Mouse (Mus musculus) liver, postnatal 0 days (tissue): Measurements from ENCODE around the gene Lrrc75b. TPM values are rescaled to one million over a fixed set of nuclear protein-coding genes. Genes with fewer than 3 reads are reported as not detected.

Source experiments
- ATAC-seq: fragments of 200-750 bp; cut with Nextera tagmentation; 2 replicates; pipeline ENCODE4 v1.8.0; 2017; ENCODE audit warnings: mild to moderate bottlenecking, moderate library complexity
- DNase-seq: peaks from one replicate; pipeline ENCODE4 v3.0.0-alpha.2; 2016
- H3K27ac ChIP-seq: fragments of 300-500 bp; sonication (generic); 2 replicates; pipeline ENCODE4 v1.5.1; 2014; ENCODE audit warnings: antibody characterized with exemption, moderate library complexity, mild to moderate bottlenecking, low read depth
- H3K27me3 ChIP-seq: fragments of 300-500 bp; sonication (generic); 2 replicates; pipeline ENCODE4 v1.6.1; 2014; ENCODE audit warnings: low read length, control low read depth, mixed read lengths; ENCODE audit not compliant: insufficient read depth
- H3K36me3 ChIP-seq: fragments of 300-500 bp; sonication (generic); replicated peaks from 2 replicates; pipeline ENCODE4 v1.6.1; 2014; ENCODE audit warnings: mild to moderate bottlenecking, control low read depth, low read length, moderate library complexity, mixed read lengths; ENCODE audit not compliant: insufficient read depth
- H3K4me1 ChIP-seq: fragments of 300-500 bp; sonication (generic); 2 replicates; pipeline ENCODE4 v1.6.1; 2014; ENCODE audit warnings: antibody characterized with exemption, mild to moderate bottlenecking, control low read depth; ENCODE audit not compliant: insufficient read depth
- H3K4me2 ChIP-seq: fragments of 300-500 bp; sonication (generic); 2 replicates; pipeline ENCODE4 v1.6.1; 2014; ENCODE audit warnings: low read depth, mild to moderate bottlenecking, low read length, moderate library complexity, mixed read lengths
- H3K4me3 ChIP-seq: fragments of 300-500 bp; sonication (generic); 2 replicates; pipeline ENCODE4 v1.5.1; 2014; ENCODE audit warnings: low read depth, low read length
- H3K9ac ChIP-seq: fragments of 300-500 bp; sonication (generic); replicated peaks from 2 replicates; pipeline ENCODE4 v1.6.1; 2014; ENCODE audit warnings: mild to moderate bottlenecking, moderate library complexity
- H3K9me3 ChIP-seq: fragments of 300-500 bp; sonication (generic); 2 replicates; pipeline ENCODE4 v1.6.1; 2016; ENCODE audit warnings: mild to moderate bottlenecking, control low read depth, low read length, mixed read lengths
- CTCF ChIP-seq: sonication (generic); IDR thresholded peaks from 2 replicates; pipeline ENCODE4 v1.5.1; 2016; ENCODE audit warnings: antibody characterized with exemption, low read depth
- EP300 ChIP-seq: IDR thresholded peaks from 2 replicates; pipeline ENCODE4 v1.6.1; 2016; ENCODE audit warnings: antibody characterized with exemption, low read depth, mild to moderate bottlenecking
- WGBS: fragments of 180-500 bp; shearing (Covaris S2); extraction: QIAGEN DNeasy Blood & Tissue Kit; methylation state at CpG from one replicate; pipeline ENCODE4 v1.1.7; 2014; ENCODE audit not compliant: insufficient replicate concordance; 5-methylcytosine and 5-hydroxymethylcytosine counted together
- polyA plus RNA-seq: library from polyadenylated mRNA; unstranded; fragments of >200 nt; fragmentation: Nextera tagmentation; extraction: Ambion mirVana; gene quantifications from 2 replicates; pipeline ENCODE4 v1.2.1, GENCODE M21; 2015

The Lrrc75b gene
- polyA plus RNA-seq: 0.05 and 0.06 TPM in 2 replicates

DNA sequence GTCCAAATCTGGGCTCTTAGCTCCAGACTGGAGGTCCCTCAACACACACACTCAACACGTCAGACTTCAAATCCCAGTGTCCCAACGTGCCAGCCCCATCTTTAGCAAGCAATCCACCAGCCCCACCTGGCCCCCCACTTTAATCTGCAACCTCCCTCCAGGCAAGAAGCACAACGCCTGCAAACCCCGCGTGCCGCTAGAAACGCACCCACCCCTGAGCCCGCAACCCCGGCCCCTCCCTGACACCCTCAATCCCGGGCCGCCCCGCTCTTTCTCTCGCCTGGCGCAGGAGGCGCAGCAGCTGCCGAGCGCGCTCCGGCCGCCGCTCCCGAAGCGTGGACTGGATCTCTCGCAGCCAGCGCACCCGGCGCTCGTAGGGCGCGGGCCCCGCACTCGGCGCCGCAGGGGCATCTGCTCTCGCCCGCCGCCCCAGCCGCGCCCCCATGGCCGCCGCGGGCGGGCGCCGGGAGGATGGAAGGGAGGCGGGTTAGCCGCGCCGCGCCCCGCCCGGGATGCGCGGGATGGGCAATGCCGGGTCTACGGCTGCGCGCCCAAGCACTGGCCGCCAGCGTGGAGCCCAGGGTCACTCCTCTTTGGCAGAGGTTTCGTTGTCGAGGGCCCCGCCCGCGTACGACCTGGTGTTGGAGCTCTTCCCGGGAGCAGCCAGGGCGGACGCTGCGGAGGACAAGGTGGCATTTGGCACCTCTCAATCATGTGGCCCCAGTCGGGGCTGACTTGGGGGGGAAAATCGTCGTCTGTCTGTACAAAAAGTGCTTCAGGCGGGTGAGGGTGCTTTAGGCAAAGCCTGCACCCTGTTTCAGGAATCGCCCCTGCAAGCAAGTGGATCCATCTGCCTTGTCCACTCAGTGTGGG is at the start of gene Lrrc75b:
Gene Lrrc75b, minus strand, starts transcription at position 655 of the 873 bp plus-strand sequence.
- TF ChIP-seq EP300: no peak
- no peak for TF ChIP-seq CTCF
- H3K27ac ChIP-seq: no peak within 1 kb of the TSS
- H3K36me3 ChIP-seq: no peaks in the 10 kb centered on the region
- 2% methylated on average over 58 of the region's 75 CpGs for WGBS
- peak; percentile 71 for ATAC-seq
- H3K9me3 ChIP-seq: no peaks in the 10 kb centered on the region
- no peak within 1 kb of the TSS; the same call in 1 of the 2 replicates for H3K9ac ChIP-seq
- peak; percentile 59 for DNase-seq
- peaks cover 15% of the 10 kb centered on the region for H3K4me1 ChIP-seq
- peaks cover 36% of the 10 kb centered on the region for H3K27me3 ChIP-seq
- H3K4me3 ChIP-seq: peak within 1 kb of the TSS; percentile 44
- peak within 1 kb of the TSS; percentile 78 for H3K4me2 ChIP-seq

DNA sequence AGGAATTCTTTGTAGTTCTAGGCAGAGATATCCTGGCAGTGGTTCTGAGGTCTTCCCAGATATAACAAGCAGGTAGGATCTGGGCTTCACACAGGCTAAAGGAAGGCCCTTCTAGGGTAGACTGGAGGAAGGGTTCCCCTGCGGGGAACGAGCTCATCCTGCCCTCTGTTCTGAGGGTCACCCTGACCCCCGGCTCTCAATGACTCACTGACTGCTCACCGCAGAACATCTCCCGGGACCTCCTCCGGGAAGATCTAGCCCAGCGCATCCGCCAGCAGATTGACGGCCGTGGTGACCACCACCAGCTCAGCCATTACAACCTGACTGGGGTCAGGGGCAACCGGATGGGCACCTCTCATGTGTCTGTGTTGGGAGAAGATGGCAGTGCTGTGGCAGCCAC is 48.8 kb upstream of the Lrrc75b start:
- 87% methylated on average over 11 of the region's 11 CpGs for WGBS
- Histone ChIP-seq H3K4me3 (no peak overlapping the region), H3K36me3 (no peaks in the 10 kb centered on the region), H3K9ac (no peak overlapping the region), H3K27me3 (no peaks in the 10 kb centered on the region), H3K9me3 (no peaks in the 10 kb centered on the region), H3K27ac (no peak overlapping the region), H3K4me2 (no peak overlapping the region), H3K4me1 (no peaks in the 10 kb centered on the region)
- no peak for TF ChIP-seq CTCF
- no peak for TF ChIP-seq EP300
- DNase-seq (no peak), ATAC-seq (no peak)

DNA sequence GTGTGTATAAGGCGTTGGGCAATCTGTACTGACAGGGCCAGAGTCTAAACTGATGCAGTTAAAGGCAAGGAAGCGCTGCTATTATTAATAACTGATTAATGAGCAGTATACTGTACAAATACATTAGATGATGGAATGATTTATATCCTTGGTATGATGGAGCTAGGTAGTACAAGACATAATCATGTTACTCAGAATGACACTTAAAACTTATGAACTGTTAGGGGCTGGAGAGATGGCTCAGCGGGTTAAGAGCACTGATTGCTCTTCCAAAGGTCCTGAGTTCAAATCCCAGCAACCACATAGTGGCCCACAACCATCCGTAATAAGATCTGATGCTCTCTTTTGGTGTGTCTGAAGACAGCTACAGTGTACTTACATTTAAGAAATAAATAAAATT is 47.1 kb upstream of the Lrrc75b start:
- DNase-seq (no peak), ATAC-seq (no peak)
- TF ChIP-seq CTCF: no peak
- no peak for TF ChIP-seq EP300
- Histone ChIP-seq H3K36me3 (no peaks in the 10 kb centered on the region), H3K9ac (no peak overlapping the region), H3K27me3 (no peaks in the 10 kb centered on the region), H3K9me3 (no peaks in the 10 kb centered on the region), H3K4me2 (no peak overlapping the region), H3K27ac (no peak overlapping the region), H3K4me1 (no peaks in the 10 kb centered on the region), H3K4me3 (no peak overlapping the region)
- 81% methylated on average over 4 of the region's 4 CpGs for WGBS

DNA sequence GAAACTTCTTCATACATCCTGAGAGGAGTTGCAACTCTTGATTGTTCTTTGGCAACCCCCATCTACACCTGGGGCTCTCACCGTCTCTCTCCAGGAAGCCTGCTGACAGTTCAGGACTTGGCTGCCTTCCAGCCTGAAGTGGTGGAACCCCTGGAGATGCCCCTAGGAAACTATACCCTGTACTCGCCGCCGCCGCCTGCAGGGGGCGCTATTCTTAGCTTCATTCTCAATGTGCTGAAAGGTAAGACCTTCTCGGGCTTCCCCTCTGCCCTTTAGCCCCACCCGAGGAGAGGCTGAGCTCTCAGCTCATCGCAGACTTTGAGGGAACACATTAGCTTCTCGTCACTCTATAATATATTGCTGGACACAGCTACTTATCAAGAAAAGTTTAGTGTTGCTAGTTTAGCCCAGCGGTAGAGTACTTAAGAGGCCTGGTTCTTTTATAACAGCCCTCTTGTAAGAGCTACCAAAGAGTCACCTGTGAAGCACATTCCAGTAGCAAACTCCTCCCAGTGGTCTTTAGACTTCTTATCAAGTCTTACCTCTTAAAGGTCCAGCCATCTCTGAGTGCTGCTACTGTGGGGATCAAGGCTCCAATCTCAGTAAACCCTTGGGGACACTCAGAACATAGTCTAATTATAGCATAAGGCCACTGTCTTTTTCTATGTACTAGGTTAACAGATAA is 45.2 kb upstream of the Lrrc75b start:
- Histone ChIP-seq H3K27me3 (no peaks in the 10 kb centered on the region), H3K9ac (no peak overlapping the region), H3K9me3 (no peaks in the 10 kb centered on the region), H3K4me2 (no peak overlapping the region), H3K4me3 (no peak overlapping the region), H3K27ac (no peak overlapping the region), H3K4me1 (no peaks in the 10 kb centered on the region), H3K36me3 (no peaks in the 10 kb centered on the region)
- no peak for ATAC-seq
- DNase-seq: peak; percentile 39
- TF ChIP-seq EP300 (no peak), CTCF (peak; percentile 58)
- 37% methylated on average over 11 of the region's 11 CpGs for WGBS

DNA sequence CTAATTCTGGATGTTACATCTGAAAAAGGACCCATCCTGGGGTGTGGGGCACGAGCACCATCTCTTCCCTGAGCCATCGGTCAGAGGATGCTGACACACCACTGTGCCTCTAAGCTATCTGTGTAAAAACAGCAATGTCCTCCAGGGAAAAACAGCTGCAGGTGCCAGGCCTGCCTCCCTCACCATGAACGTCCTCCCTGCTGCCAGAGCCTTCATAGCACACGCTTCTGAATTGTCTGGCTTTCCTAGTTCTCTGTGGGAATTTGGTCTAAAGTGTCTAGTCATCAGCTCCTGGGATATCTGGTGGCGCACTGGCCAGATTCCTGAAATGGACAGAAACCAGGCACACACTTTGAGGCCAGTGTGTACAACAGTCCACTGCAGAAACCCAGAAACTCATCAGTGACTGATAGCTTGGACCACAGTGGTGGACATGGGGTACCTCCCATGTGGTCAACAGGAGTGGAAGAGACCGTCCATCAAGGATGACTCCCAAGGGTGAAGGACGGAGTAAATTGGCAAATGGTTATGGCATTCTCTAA is 40.1 kb upstream of the Lrrc75b start:
- no peaks in the 10 kb centered on the region for H3K4me1 ChIP-seq
- no peak for TF ChIP-seq CTCF
- H3K4me2 ChIP-seq: no peak overlapping the region
- H3K9me3 ChIP-seq: no peaks in the 10 kb centered on the region; the same call in 1 of the 2 replicates
- 77% methylated on average over 7 of the region's 7 CpGs for WGBS
- H3K9ac ChIP-seq: no peak overlapping the region
- no peak overlapping the region for H3K4me3 ChIP-seq
- DNase-seq (no peak), ATAC-seq (no peak)
- H3K27me3 ChIP-seq: no peaks in the 10 kb centered on the region
- no peaks in the 10 kb centered on the region for H3K36me3 ChIP-seq
- no peak overlapping the region for H3K27ac ChIP-seq

DNA sequence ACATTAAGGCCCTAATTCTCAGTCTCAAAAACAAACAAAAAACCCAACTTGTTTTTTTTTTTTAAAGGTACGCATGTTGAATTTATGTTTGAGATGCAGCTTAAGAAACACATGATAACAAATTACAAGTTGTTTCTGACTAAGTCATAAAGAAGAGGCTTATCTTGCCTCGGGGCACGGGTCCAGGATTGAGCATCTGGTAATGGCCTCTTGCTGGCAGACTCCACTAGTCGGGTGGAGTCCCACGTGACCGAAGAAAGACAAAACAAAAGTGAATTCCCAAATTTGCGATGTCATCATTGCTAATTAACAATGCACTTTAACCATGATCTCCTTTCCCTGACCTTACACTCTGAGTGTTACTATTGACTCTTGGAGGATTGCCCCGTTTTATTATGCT is 35.9 kb upstream of the Lrrc75b start:
- TF ChIP-seq CTCF (no peak), EP300 (no peak)
- WGBS: 71% methylated on average over 8 of the region's 8 CpGs
- Histone ChIP-seq H3K27ac (no peak overlapping the region), H3K9me3 (no peaks in the 10 kb centered on the region; the same call in 1 of the 2 replicates), H3K27me3 (no peaks in the 10 kb centered on the region), H3K9ac (no peak overlapping the region), H3K4me2 (no peak overlapping the region), H3K4me1 (peaks cover 3% of the 10 kb centered on the region; the same call in 1 of the 2 replicates), H3K36me3 (no peaks in the 10 kb centered on the region), H3K4me3 (no peak overlapping the region)
- ATAC-seq (no peak), DNase-seq (no peak)
